Mouse (Mus musculus) stomach, postnatal 0 days (tissue): ENCODE results near the gene H1foo. TPM values are rescaled to one million over a fixed set of nuclear protein-coding genes. Genes with fewer than 3 reads are reported as not detected.
A peak's percentile ranks its signal among the peaks of the same experiment; 100 is the strongest.

Experiments used
- ATAC-seq: fragments of 200-750 bp; cut with Nextera tagmentation; 2 replicates; pipeline ENCODE4 v1.8.0; 2017; ENCODE audit not compliant: low FRiP score, low TSS enrichment
- DNase-seq: peaks from one replicate; pipeline ENCODE4 v3.0.0-alpha.2; 2016; ENCODE audit warnings: low spot score
- H3K27ac ChIP-seq: fragments of 300-500 bp; sonication (generic); replicated peaks from 2 replicates; pipeline ENCODE4 v1.5.1; 2014; ENCODE audit warnings: mild to moderate bottlenecking, control low read depth
- H3K27me3 ChIP-seq: fragments of 300-500 bp; sonication (generic); 2 replicates; pipeline ENCODE4 v1.6.1; 2014; ENCODE audit warnings: low read length; ENCODE audit not compliant: control insufficient read depth, insufficient read depth
- H3K36me3 ChIP-seq: fragments of 300-500 bp; sonication (generic); 2 replicates; pipeline ENCODE4 v1.6.1; 2014; ENCODE audit warnings: low read length, mixed read lengths; ENCODE audit not compliant: control insufficient read depth, insufficient read depth
- H3K4me1 ChIP-seq: fragments of 300-500 bp; sonication (generic); replicated peaks from 2 replicates; pipeline ENCODE4 v1.6.1; 2014; ENCODE audit warnings: antibody characterized with exemption; ENCODE audit not compliant: control insufficient read depth, insufficient read depth
- H3K4me2 ChIP-seq: fragments of 300-500 bp; sonication (generic); replicated peaks from 2 replicates; pipeline ENCODE4 v1.6.1; 2014; ENCODE audit warnings: low read depth, mild to moderate bottlenecking, control low read depth, moderate library complexity
- H3K4me3 ChIP-seq: fragments of 300-500 bp; sonication (generic); 2 replicates; pipeline ENCODE4 v1.5.1; 2014; ENCODE audit warnings: low read depth, low read length, control low read depth
- H3K9ac ChIP-seq: fragments of 300-500 bp; sonication (generic); 2 replicates; pipeline ENCODE4 v1.6.1; 2014; ENCODE audit warnings: mild to moderate bottlenecking, low read length, control low read depth, mixed read lengths
- H3K9me3 ChIP-seq: fragments of 300-500 bp; sonication (generic); 2 replicates; pipeline ENCODE4 v1.6.1; 2016; ENCODE audit warnings: low read length; ENCODE audit not compliant: control insufficient read depth
- CTCF ChIP-seq: IDR thresholded peaks from 2 replicates; pipeline ENCODE4 v1.5.1; 2016; ENCODE audit warnings: antibody characterized with exemption, low read depth, mild to moderate bottlenecking, moderate library complexity
- EP300 ChIP-seq: optimal IDR thresholded peaks from 2 replicates; pipeline ENCODE3; 2016; ENCODE audit warnings: antibody characterized with exemption
- WGBS: fragments of 180-500 bp; shearing (Covaris S2); extraction: QIAGEN DNeasy Blood & Tissue Kit; methylation state at CpG from one replicate; pipeline ENCODE4 v1.1.7; 2014; 5-methylcytosine and 5-hydroxymethylcytosine counted together
- polyA plus RNA-seq: library from polyadenylated mRNA; unstranded; fragments of >200 nt; fragmentation: Nextera tagmentation; extraction: Ambion mirVana; gene quantifications from 2 replicates; pipeline ENCODE4 v1.2.1, GENCODE M21; 2015

The H1foo gene
- polyA plus RNA-seq, 1 experiment from 2014 or later = not detected

DNA sequence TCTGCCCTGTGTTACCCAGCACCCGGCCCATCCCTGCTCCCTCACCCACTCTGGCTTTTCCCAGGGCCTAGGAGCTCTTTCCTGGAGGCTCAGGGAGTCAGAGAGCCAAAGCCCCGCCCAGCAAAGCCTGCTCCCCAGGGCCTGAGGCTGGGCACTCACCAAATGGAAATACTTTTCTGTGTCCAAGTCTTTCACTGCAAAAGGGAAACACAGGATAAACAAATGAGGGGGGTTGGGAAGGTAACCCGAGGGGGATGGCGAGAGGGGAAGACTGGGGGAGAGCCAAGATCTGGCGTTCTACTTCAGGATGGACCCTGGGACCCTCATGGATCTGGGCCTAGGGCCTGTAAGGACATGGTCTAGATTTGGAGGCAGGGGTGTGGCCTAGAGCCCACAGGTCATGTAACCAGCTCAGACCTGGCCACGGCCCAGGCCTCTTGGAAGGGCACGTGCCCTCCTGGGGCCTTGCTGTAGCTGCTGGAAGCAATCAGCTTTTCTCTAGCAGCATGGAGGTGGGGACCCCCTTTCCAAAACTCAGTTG lies 14.5 kb downstream of the H1foo start:
- H3K27me3 ChIP-seq = no peaks in the 10 kb centered on the region
- H3K9ac ChIP-seq = peak overlapping the region; percentile 43; the same call in 1 of the 2 replicates
- ATAC-seq (peak; percentile 59; the same call in 1 of the 2 replicates), DNase-seq (peak; percentile 59)
- H3K4me1 ChIP-seq = peaks cover 8% of the 10 kb centered on the region; the same call in 1 of the 2 replicates
- H3K4me2 ChIP-seq = no peak overlapping the region
- TF ChIP-seq CTCF = no peak
- no peak for TF ChIP-seq EP300
- WGBS = 30% methylated on average over 6 of the region's 7 CpGs
- H3K4me3 ChIP-seq = no peak overlapping the region
- peaks cover 9% of the 10 kb centered on the region; the same call in 1 of the 2 replicates for H3K36me3 ChIP-seq
- H3K27ac ChIP-seq = peak overlapping the region; percentile 59
- no peaks in the 10 kb centered on the region for H3K9me3 ChIP-seq

DNA sequence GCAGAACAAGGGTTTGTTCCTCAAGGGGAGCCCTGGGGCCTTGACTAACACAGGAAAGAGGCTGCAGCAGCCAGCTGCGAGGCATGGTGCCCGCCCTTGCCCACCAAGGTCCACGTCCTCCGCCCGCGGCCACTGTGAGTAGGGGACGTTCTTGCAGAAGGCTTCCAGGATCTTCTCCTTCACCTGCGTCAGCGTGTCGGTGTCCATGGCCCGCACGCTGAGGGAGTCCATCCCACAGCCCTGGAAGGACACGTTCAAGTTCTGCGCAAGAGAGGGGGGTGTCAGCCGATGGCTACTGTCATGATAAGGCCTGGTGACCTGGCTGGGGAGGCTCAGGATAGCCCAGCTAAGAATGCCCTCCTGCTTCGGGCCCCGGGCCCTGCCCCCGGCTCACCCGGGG lies 15.6 kb downstream of the H1foo start:
- Histone ChIP-seq H3K4me2 (no peak overlapping the region), H3K27me3 (no peaks in the 10 kb centered on the region), H3K9ac (no peak overlapping the region), H3K27ac (no peak overlapping the region), H3K4me3 (no peak overlapping the region), H3K36me3 (peaks cover 9% of the 10 kb centered on the region; the same call in 1 of the 2 replicates), H3K4me1 (peaks cover 8% of the 10 kb centered on the region; the same call in 1 of the 2 replicates), H3K9me3 (no peaks in the 10 kb centered on the region)
- ATAC-seq = no peak
- WGBS = 90% methylated on average over 19 of the region's 19 CpGs
- no peak for DNase-seq
- TF ChIP-seq EP300 = no peak
- TF ChIP-seq CTCF = no peak

DNA sequence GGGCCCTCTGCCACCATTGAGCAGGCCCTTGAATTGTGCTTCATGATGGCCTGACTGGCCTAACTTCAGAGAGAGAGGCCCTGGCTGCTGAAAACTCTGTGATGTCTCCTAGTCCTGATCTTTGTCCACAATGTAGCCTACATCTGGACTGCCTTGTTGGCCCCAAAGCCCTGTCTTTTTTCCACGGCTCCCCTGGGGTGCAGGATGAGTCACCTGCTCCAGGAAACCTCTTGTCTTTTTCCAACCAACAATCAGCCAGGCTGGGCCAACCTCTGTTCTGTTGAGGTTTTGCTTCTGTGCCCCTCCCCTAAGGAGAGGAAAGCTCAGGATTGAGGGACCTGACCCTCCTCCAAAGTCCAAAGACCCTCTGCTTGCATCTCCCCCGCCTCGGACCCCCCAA lies 17.0 kb downstream of the H1foo start:
- ATAC-seq (no peak), DNase-seq (no peak)
- Histone ChIP-seq H3K4me3 (no peak overlapping the region), H3K9ac (no peak overlapping the region), H3K4me1 (peaks cover 8% of the 10 kb centered on the region; the same call in 1 of the 2 replicates), H3K36me3 (peaks cover 14% of the 10 kb centered on the region; the same call in 1 of the 2 replicates), H3K27ac (no peak overlapping the region), H3K9me3 (no peaks in the 10 kb centered on the region), H3K4me2 (no peak overlapping the region), H3K27me3 (no peaks in the 10 kb centered on the region)
- 65% methylated on average over 3 of the region's 3 CpGs for WGBS
- TF ChIP-seq CTCF (no peak), EP300 (no peak)

- Histone ChIP-seq H3K4me1 (peaks cover 8% of the 10 kb centered on the region; the same call in 1 of the 2 replicates), H3K9ac (no peak overlapping the region), H3K4me3 (no peak overlapping the region), H3K4me2 (no peak overlapping the region), H3K36me3 (peaks cover 17% of the 10 kb centered on the region; the same call in 1 of the 2 replicates), H3K27me3 (no peaks in the 10 kb centered on the region), H3K9me3 (no peaks in the 10 kb centered on the region), H3K27ac (no peak overlapping the region)
- no peak for TF ChIP-seq EP300
- peak; percentile 70 for TF ChIP-seq CTCF
- DNase-seq = peak; percentile 49
- ATAC-seq = peak; percentile 11; the same call in 1 of the 2 replicates
- WGBS = 55% methylated on average over 23 of the region's 23 CpGs
These were observed 17.8 kb downstream of the H1foo start for GRCm38 (mm10) chr6:115962439-115963085.

DNA sequence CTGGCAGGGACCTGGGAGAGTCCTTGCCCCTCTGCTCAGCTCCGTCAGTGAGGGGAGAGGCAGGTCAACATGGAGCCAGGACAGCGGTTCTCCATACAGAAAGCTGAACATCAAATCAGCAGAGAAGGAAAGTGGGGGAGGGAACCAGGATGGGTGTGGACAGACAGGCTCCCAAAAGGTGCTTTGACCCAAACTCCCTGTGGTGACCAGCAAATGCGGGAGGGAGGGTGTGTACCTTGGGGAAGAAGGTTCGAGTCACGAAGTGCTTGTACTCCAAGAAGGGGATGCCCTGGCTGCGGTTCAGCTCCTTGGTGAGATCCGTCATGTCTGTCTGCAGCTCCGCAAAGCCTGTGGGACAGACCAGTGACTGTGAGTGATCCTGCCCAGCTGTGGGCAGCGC lies 18.9 kb downstream of the H1foo start:
- no peak for ATAC-seq
- Histone ChIP-seq H3K4me3 (no peak overlapping the region), H3K4me2 (no peak overlapping the region), H3K36me3 (peaks cover 17% of the 10 kb centered on the region; the same call in 1 of the 2 replicates), H3K4me1 (peaks cover 8% of the 10 kb centered on the region; the same call in 1 of the 2 replicates), H3K9me3 (no peaks in the 10 kb centered on the region), H3K9ac (no peak overlapping the region), H3K27me3 (no peaks in the 10 kb centered on the region), H3K27ac (no peak overlapping the region)
- 74% methylated on average over 9 of the region's 9 CpGs for WGBS
- TF ChIP-seq CTCF (no peak), EP300 (no peak)
- no peak for DNase-seq
